Mouse (Mus musculus): ENCODE measurements around the gene 1700067P10Rik. TPM values are rescaled to one million over a fixed set of nuclear protein-coding genes. Genes with fewer than 3 reads are reported as not detected.

The 1700067P10Rik gene
- polyA plus RNA-seq, 3 experiments from 2014 or later = not detected

GRCm38 (mm10) chr17:48096321-48096720 lies 7.2 kb downstream of the 1700067P10Rik start:
- ATAC-seq = no peak

- ATAC-seq = peak; percentile 47
These were observed 8.1 kb downstream of the 1700067P10Rik start for GRCm38 (mm10) chr17:48097011-48097742.

- no peak for ATAC-seq
These were observed 8.8 kb downstream of the 1700067P10Rik start for GRCm38 (mm10) chr17:48097743-48098527.

- ATAC-seq = no peak
These were observed 9.4 kb downstream of the 1700067P10Rik start for GRCm38 (mm10) chr17:48098528-48098890.

GRCm38 (mm10) chr17:48099312-48099711 lies 10.2 kb downstream of the 1700067P10Rik start:
- no peak for ATAC-seq

- peak; percentile 92 for ATAC-seq
These were observed 11.6 kb downstream of the 1700067P10Rik start for GRCm38 (mm10) chr17:48100441-48101417.

GRCm38 (mm10) chr17:48107333-48107732 lies 18.2 kb downstream of the 1700067P10Rik start:
- no peak for ATAC-seq

- no peak for ATAC-seq
These were observed 18.7 kb downstream of the 1700067P10Rik start for GRCm38 (mm10) chr17:48107862-48108261.

- no peak for ATAC-seq
These were observed 19.4 kb downstream of the 1700067P10Rik start for GRCm38 (mm10) chr17:48108520-48108919.

- ATAC-seq = no peak
These were observed 21.6 kb downstream of the 1700067P10Rik start for GRCm38 (mm10) chr17:48110547-48111287.

- ATAC-seq = no peak
These were observed 29.5 kb downstream of the 1700067P10Rik start for GRCm38 (mm10) chr17:48118570-48118969.

- no peak for ATAC-seq
These were observed 30.5 kb downstream of the 1700067P10Rik start for GRCm38 (mm10) chr17:48119656-48120055.

- no peak for ATAC-seq
These were observed 31.3 kb downstream of the 1700067P10Rik start for GRCm38 (mm10) chr17:48120456-48120855.

- no peak for ATAC-seq
These were observed 43.7 kb downstream of the 1700067P10Rik start for GRCm38 (mm10) chr17:48132810-48133209.

Other genes starting within 250 kb of the 1700067P10Rik start
- 1 to 10 TPM; 1.9 to 5.7 (median 4.4) TPM for gene Foxp4, start 164.7 kb upstream of the 1700067P10Rik start, polyA plus RNA-seq (2017; shearing (Covaris generic))
- gene 1700122O11Rik, start 51.0 kb upstream of the 1700067P10Rik start, polyA plus RNA-seq (2017; shearing (Covaris generic)) = not detected
- gene 9830107B12Rik, start 56.9 kb downstream of the 1700067P10Rik start, polyA plus RNA-seq (2017; shearing (Covaris generic)) = not detected
- under 1 TPM in 1 of 3 experiments, not detected in 2; 0.36 TPM for gene A530064D06Rik, start 78.0 kb downstream of the 1700067P10Rik start, polyA plus RNA-seq (2017; shearing (Covaris generic))
- not detected for gene Trem1, start 143.4 kb downstream of the 1700067P10Rik start, polyA plus RNA-seq (2017; shearing (Covaris generic))
- not detected for gene Trem3, start 158.5 kb downstream of the 1700067P10Rik start, polyA plus RNA-seq (2017; shearing (Covaris generic))
- gene Treml4, start 175.0 kb downstream of the 1700067P10Rik start, polyA plus RNA-seq (2017; shearing (Covaris generic)) = 1 to 10 TPM in 1 of 3 experiments, under 1 TPM in 1, not detected in 1; 0.55 to 1.3 TPM
- gene Treml2, start 210.2 kb downstream of the 1700067P10Rik start, polyA plus RNA-seq (2017; shearing (Covaris generic)) = 10 to 100 TPM in 2 of 3 experiments, under 1 TPM in 1; 0.69 to 12.3 (median 11.3) TPM
- gene B430306N03Rik, start 226.8 kb downstream of the 1700067P10Rik start, polyA plus RNA-seq (2017; shearing (Covaris generic)) = 1 to 10 TPM in 2 of 3 experiments, not detected in 1; 2.8 to 5.6 TPM

Data from inflammation-experienced regulatory T-cells, adult 6 months (primary cell).